Mouse (Mus musculus) heart, adult 2 months (tissue): ENCODE data around the gene Myh7b. TPM values are rescaled to one million over a fixed set of nuclear protein-coding genes. Genes with fewer than 3 reads are reported as not detected.

Source experiments
- DNase-seq, 2 experiments: peaks; one replicate each; pipeline ENCODE4 v3.0.0; 2021
- H3K27ac ChIP-seq: fragments of 200-600 bp; 2 replicates; pipeline ENCODE4 v1.8.1; 2022
- H3K27me3 ChIP-seq: fragments of 200-500 bp; 2 replicates; pipeline ENCODE4 v1.6.1; 2012; ENCODE audit warnings: mild to moderate bottlenecking, low read length, inconsistent platforms, mixed read lengths; ENCODE audit not compliant: control insufficient read depth, insufficient read depth
- H3K36me3 ChIP-seq: fragments of 200-500 bp; 2 replicates; pipeline ENCODE4 v1.6.1; 2012; ENCODE audit warnings: low read length, inconsistent platforms; ENCODE audit not compliant: control insufficient read depth, insufficient read depth
- H3K4me1 ChIP-seq: fragments of 200-500 bp; 2 replicates; pipeline ENCODE4 v1.6.1; 2011; ENCODE audit warnings: low read length; ENCODE audit not compliant: control insufficient read depth, insufficient read depth
- H3K4me3 ChIP-seq: fragments of 200-600 bp; 2 replicates; pipeline ENCODE4 v1.8.1; 2022
- H3K79me2 ChIP-seq: fragments of 200-500 bp; replicated peaks from 2 replicates; pipeline ENCODE4 v1.6.1; 2012; ENCODE audit warnings: mild to moderate bottlenecking, inconsistent platforms, low read length, moderate library complexity, mixed read lengths; ENCODE audit not compliant: control insufficient read depth, insufficient read depth
- H3K9ac ChIP-seq: fragments of 200-500 bp; 2 replicates; pipeline ENCODE4 v1.6.1; 2012; ENCODE audit warnings: low read depth, mild to moderate bottlenecking, control low read depth, inconsistent platforms, low read length, mixed read lengths
- CTCF ChIP-seq: fragments of 200-600 bp; IDR thresholded peaks from 2 replicates; pipeline ENCODE4 v1.8.1; 2022; ENCODE audit warnings: antibody characterized with exemption, mild to moderate bottlenecking, moderate library complexity
- EP300 ChIP-seq: fragments of 200-500 bp; IDR thresholded peaks from 2 replicates; pipeline ENCODE4 v1.6.1; 2011; ENCODE audit warnings: low read depth, low read length, control low read depth; ENCODE audit not compliant: insufficient read depth
- POLR2A ChIP-seq: fragments of 200-500 bp; IDR thresholded peaks from 2 replicates; pipeline ENCODE4 v1.6.1; 2011; ENCODE audit warnings: mild to moderate bottlenecking, low read depth, low read length, control low read depth; ENCODE audit not compliant: insufficient read depth
- WGBS: fragments of 180-500 bp; shearing (Covaris S2); methylation state at CpG from one replicate; pipeline ENCODE4 v1.1.7; 2018; 5-methylcytosine and 5-hydroxymethylcytosine counted together
- intact Hi-C: fragments of 180-260 bp; cut with DNase I; formaldehyde crosslinking; loops from one replicate; pipeline ENCODE4 v1.15.1; 2025
- polyA plus RNA-seq: library from polyadenylated mRNA; depleted of rRNA; stranded (reverse); fragments of >200 nt; gene quantifications from 2 replicates; pipeline ENCODE4 v1.2.3, GENCODE M21; 2012
- total RNA-seq, 2 experiments: library from RNA; stranded (reverse); gene quantifications; 2 replicates each; pipeline ENCODE4 v1.2.3; 2021

The Myh7b gene
- total and polyA plus RNA-seq, 3 experiments, result 28.6 to 43.2 (median 38.2) TPM

GRCm38 (mm10) chr2:155640656-155641055 lies 29.6 kb downstream of the Myh7b start:
- no peaks in the 10 kb centered on the region for H3K27me3 ChIP-seq
- intact Hi-C loops, result no loop called here
- no peak for TF ChIP-seq CTCF
- TF ChIP-seq POLR2A, result no peak
- no peak for TF ChIP-seq EP300
- no peak overlapping the region for H3K27ac ChIP-seq
- H3K9ac ChIP-seq, result no peak overlapping the region
- H3K79me2 ChIP-seq, result no peaks in the 10 kb centered on the region
- no peaks in the 10 kb centered on the region for H3K4me1 ChIP-seq
- no peak for DNase-seq
- no peaks in the 10 kb centered on the region for H3K36me3 ChIP-seq
- H3K4me3 ChIP-seq, result no peak overlapping the region
- WGBS, result 76% methylated on average over 6 of the region's 6 CpGs

- Histone ChIP-seq H3K27ac (no peak overlapping the region), H3K9ac (no peak overlapping the region), H3K4me1 (no peaks in the 10 kb centered on the region), H3K36me3 (no peaks in the 10 kb centered on the region), H3K79me2 (no peaks in the 10 kb centered on the region), H3K27me3 (no peaks in the 10 kb centered on the region), H3K4me3 (no peak overlapping the region)
- DNase-seq, result no peak
- WGBS, result 82% methylated on average over 18 of the region's 18 CpGs
- no peak for TF ChIP-seq EP300
- no peak for TF ChIP-seq CTCF
- TF ChIP-seq POLR2A, result no peak
- intact Hi-C loops, result no loop called here
Observed at GRCm38 (mm10) chr2:155641540-155642472, 30.8 kb downstream of the Myh7b start.

- Histone ChIP-seq H3K36me3 (no peaks in the 10 kb centered on the region), H3K27ac (no peak overlapping the region), H3K4me3 (no peak overlapping the region), H3K9ac (no peak overlapping the region), H3K79me2 (no peaks in the 10 kb centered on the region), H3K4me1 (no peaks in the 10 kb centered on the region), H3K27me3 (no peaks in the 10 kb centered on the region)
- WGBS, result 74% methylated on average over 7 of the region's 7 CpGs
- no peak for TF ChIP-seq EP300
- TF ChIP-seq POLR2A, result no peak
- no peak for TF ChIP-seq CTCF
- intact Hi-C loops, result no loop called here
- no peak for DNase-seq
Observed at GRCm38 (mm10) chr2:155645746-155646145, 34.7 kb downstream of the Myh7b start.

GRCm38 (mm10) chr2:155652618-155653017 lies 41.6 kb downstream of the Myh7b start:
- intact Hi-C loops, result no loop called here
- H3K27ac ChIP-seq, result no peak overlapping the region
- TF ChIP-seq POLR2A (no peak), EP300 (no peak), CTCF (no peak)
- no peak for DNase-seq
- no peaks in the 10 kb centered on the region for H3K4me1 ChIP-seq
- H3K36me3 ChIP-seq, result peaks cover 2% of the 10 kb centered on the region; the same call in 1 of the 2 replicates
- no peak overlapping the region for H3K9ac ChIP-seq
- no peaks in the 10 kb centered on the region for H3K27me3 ChIP-seq
- H3K4me3 ChIP-seq, result no peak overlapping the region
- WGBS, result 89% methylated on average over 5 of the region's 5 CpGs
- no peaks in the 10 kb centered on the region for H3K79me2 ChIP-seq

- WGBS, result 89% methylated on average over 6 of the region's 6 CpGs
- intact Hi-C loops, result no loop called here
Observed at GRCm38 (mm10) chr2:155655759-155656372, 44.9 kb downstream of the Myh7b start.

GRCm38 (mm10) chr2:155662390-155662789 lies 51.4 kb downstream of the Myh7b start:
- TF ChIP-seq CTCF (no peak), POLR2A (no peak), EP300 (no peak)
- Histone ChIP-seq H3K4me1 (no peaks in the 10 kb centered on the region), H3K27me3 (no peaks in the 10 kb centered on the region), H3K9ac (no peak overlapping the region), H3K79me2 (no peaks in the 10 kb centered on the region), H3K36me3 (no peaks in the 10 kb centered on the region), H3K27ac (no peak overlapping the region), H3K4me3 (no peak overlapping the region)
- 92% methylated on average over 5 of the region's 5 CpGs for WGBS
- intact Hi-C loops, result no loop called here
- no peak for DNase-seq

More at GRCm38 (mm10) chr2:155655759-155656372, 44.9 kb downstream of the Myh7b start:
- no peak for DNase-seq
- H3K79me2 ChIP-seq, result no peaks in the 10 kb centered on the region
- no peaks in the 10 kb centered on the region for H3K4me1 ChIP-seq
- no peak overlapping the region for H3K4me3 ChIP-seq
- no peak overlapping the region for H3K27ac ChIP-seq
- peaks cover 2% of the 10 kb centered on the region; the same call in 1 of the 2 replicates for H3K36me3 ChIP-seq
- H3K27me3 ChIP-seq, result no peaks in the 10 kb centered on the region
- H3K9ac ChIP-seq, result no peak overlapping the region
- no peak for TF ChIP-seq POLR2A
- TF ChIP-seq EP300, result no peak
- TF ChIP-seq CTCF, result no peak
